Mouse (Mus musculus): ENCODE data around the gene Papss1.

The Papss1 gene

DNA sequence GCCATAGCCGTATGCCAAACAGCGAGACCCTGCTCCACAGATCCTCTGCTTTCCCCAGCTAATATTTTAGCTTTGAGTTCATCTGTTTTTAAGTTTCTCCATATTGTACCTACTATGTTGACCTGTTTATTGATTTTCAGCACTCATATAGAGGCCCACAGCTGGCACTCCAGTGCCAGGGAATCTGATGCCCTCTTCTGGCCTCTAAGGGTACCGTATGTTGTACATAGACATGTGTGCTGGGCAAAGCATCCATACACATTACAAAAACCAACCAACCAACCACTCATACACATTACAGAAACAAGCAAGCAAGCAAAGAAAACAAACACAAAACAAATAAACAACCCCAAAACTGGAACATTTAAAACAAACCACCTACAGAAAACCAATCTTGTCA lies 22.2 kb downstream of the Papss1 start:
- no peak for DNase-seq

GRCm38 (mm10) chr3:131587959-131588358 lies 23.4 kb downstream of the Papss1 start:
- DNase-seq, result no peak

DNA sequence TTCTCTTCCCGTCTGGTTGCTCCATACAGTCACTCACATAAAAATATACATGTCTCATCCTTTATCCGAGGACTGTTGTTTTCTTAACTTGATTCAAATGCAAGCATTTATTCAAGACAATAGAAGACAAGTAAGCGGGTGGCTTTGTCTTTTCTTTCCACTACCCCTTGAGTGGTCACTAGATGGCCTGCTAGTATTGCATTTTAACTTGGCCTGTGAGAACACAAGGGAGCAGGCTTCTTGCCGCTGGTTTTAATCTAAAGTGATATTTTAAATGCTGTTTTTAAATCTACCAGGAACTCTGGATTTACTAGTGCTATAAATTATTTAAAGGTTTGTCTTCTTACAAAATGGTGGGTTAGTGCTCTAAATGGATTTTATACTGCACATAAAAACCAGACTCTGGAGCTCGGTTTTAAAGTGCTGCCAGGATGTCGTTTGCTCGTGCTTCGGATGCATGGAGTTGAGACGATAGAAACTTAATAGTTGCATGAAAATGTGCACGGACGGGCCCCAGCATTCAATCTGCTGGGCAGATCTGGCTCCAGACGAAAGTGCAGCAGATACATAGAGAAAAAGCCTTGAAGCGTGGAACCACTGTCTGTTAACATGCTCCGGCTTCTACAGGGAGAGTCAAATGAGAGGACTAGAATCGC lies 28.7 kb downstream of the Papss1 start:
- no peak for DNase-seq

- no peak for DNase-seq
Measured at GRCm38 (mm10) chr3:131594361-131594760, 29.8 kb downstream of the Papss1 start.

- DNase-seq, result no peak
Measured at GRCm38 (mm10) chr3:131595546-131596245, 31.1 kb downstream of the Papss1 start.

DNA sequence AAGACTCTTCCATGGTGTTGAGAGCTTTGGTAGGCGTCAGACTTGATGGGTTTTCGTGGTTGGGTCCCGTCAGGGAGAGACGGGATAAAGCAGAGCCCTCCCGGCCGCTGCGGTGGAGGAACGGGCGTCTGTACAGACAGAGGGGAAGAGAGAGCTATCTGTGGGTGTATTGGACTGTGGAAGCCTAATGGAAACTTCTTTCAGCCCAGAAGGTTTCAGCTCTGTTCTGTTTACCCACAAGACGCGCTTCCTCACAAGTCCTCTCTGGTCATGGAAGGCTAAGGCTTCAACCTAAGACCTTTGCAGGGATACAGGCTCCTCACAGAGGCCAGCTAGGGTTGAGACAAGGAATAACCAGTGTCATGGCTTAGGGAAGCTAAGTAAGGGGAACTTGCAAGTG lies 36.2 kb downstream of the Papss1 start:
- DNase-seq, result no peak

- no peak for DNase-seq
Measured at GRCm38 (mm10) chr3:131601366-131601765, 36.8 kb downstream of the Papss1 start.

DNA sequence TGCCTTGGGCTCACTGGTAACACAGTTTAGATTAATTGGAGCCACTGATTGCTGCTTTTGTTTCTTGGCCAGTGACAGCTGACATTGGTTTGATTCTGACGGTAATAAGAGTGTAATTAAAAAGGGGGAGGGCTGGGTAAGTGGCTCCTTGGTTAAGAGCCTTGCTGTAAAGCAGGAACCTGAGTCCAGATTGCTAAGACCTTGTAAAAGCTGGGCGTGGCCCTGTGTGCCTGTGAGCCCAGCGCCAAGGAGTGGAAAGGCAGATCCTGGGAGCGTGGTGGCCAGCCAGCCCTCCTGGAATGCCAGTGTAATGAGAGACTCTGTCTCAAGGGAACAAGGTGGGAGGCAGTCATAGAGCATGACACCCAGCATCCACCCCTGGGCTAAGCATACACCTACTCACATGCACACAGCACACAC lies 38.4 kb downstream of the Papss1 start:
- DNase-seq, result no peak

DNA sequence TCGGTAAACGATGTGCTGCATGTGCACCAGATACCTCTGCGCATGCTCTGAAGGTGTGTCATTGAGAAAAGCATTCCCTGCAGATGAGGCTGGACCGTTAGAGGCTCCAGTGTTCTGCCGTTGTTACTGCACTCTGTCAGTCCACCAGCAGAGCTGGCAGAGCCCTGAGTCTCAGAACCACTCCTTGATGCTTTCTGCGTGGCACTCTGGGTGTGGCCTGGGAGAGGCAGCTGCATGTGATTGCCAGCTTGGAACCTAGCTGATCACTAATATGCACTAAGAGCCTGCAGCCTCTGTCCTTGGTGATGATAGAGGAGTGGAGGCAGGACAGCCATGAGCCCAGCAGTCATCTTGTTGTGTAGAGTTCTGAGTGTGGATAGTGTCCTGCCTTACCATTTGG lies 43.5 kb downstream of the Papss1 start:
- no peak for DNase-seq

GRCm38 (mm10) chr3:131609651-131610050 lies 45.1 kb downstream of the Papss1 start:
- no peak for DNase-seq

GRCm38 (mm10) chr3:131610595-131610994 lies 46.0 kb downstream of the Papss1 start:
- no peak for DNase-seq

DNA sequence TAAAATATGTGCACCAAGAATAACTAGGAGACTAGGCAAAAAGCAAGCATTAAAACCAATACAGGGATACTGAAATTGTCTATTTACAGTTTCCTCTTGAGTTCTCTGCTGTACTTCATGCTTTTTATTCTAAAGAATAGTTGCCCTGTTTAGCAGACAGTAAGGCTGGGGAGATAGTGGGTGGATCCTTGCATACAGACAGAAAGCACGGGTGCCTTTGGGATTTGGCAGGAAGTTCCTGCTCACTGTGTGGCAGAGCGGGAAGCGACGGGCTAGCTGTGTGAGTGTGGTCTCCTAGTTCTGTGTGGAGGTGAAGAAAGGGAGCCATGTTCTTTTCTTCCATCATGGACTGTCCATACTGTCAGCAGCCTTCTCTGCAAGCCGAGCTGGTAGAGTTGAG lies 48.3 kb downstream of the Papss1 start:
- no peak for DNase-seq

GRCm38 (mm10) chr3:131614056-131614455 lies 49.5 kb downstream of the Papss1 start:
- no peak for DNase-seq

- no peak for DNase-seq
Measured at GRCm38 (mm10) chr3:131618580-131619338, 54.2 kb downstream of the Papss1 start.

GRCm38 (mm10) chr3:131623208-131623607 lies 58.6 kb downstream of the Papss1 start:
- no peak for DNase-seq

DNA sequence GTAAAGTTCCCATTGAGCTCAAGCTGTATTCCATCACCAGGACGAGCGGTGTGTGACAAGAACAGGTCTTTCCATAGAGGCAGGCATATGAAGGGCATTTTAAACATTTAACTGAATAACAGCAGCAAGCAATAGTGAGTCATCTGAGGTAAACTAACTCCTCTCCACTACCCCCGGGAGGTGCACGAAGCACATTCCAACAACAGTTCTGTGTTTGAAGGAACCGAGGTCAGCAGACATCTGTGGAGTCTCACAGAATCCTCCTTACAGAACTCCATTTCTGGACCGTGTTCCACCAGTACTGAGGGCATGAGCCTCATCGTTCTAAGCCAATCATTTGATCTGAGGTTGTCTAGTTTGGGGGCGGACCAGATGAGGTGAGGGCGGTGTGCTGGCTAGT lies 59.5 kb downstream of the Papss1 start:
- DNase-seq, result no peak

DNA sequence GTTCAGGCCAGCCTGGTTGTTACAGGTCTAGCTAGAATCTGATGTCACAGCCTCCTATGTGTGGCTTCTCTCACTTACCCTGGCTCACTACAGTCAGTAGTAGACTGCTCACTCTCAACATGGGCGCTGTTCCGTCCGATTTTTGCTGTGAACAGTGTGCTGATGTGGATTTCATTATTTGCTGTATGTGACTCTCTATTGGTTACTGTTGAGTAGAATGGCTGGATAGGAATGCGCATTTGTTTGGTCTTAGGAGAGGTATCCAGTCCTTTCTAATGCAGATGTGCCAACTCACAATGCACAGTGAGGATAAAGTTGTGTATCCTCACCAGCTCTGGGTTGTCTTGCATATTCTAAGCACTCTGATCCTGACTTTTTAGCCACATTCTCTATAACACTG lies 62.9 kb downstream of the Papss1 start:
- no peak for DNase-seq

DNA sequence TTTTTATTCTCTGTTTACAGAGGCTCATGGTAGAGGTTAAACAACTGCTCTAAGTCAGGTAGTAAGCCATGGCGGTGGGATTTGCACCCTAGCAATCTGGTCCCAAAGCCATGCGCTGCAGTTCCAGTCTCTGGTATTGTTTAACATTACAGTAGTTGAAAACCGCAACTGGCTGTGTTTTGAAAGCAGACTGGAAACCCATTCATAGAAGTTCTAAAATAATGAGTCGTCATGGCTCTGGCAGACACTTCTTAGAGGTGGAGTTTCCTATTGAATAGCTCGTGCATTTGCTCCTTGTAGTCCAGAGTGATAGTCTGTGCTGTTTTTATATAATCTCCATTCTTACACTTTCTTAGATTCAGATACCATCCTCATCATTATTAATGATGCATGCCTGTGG lies 63.7 kb downstream of the Papss1 start:
- DNase-seq, result no peak

- no peak for DNase-seq
Measured at GRCm38 (mm10) chr3:131628931-131629330, 64.4 kb downstream of the Papss1 start.

GRCm38 (mm10) chr3:131630407-131631317 lies 66.1 kb downstream of the Papss1 start:
- DNase-seq, result peak; percentile 57

GRCm38 (mm10) chr3:131631318-131631870 lies 66.8 kb downstream of the Papss1 start:
- peak; percentile 93 for DNase-seq

DNA sequence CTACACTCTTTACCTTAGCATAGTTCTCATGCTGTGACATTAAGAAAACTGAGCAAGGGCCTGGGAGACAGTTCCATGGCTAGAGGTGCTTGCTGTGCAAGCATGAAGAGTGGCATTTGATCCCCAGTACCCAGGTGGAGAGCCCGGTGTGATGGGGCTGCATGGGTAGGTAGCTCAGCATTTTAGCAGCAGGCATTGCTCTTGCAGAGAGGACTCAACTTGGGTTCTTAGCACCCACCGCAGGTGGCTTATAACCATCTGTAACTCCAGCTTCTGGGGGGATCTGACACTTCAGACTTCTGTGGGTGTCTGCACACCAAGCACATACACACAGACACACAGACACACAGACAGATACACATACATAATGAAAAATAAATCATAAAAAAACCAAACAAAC lies 69.5 kb downstream of the Papss1 start:
- no peak for DNase-seq

- DNase-seq, result no peak
Measured at GRCm38 (mm10) chr3:131636126-131636525, 71.6 kb downstream of the Papss1 start.

Measured in cerebellum, adult 9-11 months (tissue).